Mouse (Mus musculus) testis, adult 2 months (tissue): ENCODE data around the gene Cdca7l. TPM values are rescaled to one million over a fixed set of nuclear protein-coding genes. Genes with fewer than 3 reads are reported as not detected.

Source experiments
- H3K27ac ChIP-seq: fragments of 200-500 bp; 2 replicates; pipeline ENCODE4 v1.5.1; 2012; ENCODE audit warnings: low read depth, low read length; ENCODE audit not compliant: control insufficient read depth, insufficient read depth
- H3K27me3 ChIP-seq: fragments of 200-500 bp; 2 replicates; pipeline ENCODE4 v1.6.1; 2012; ENCODE audit warnings: mild to moderate bottlenecking, low read length, moderate library complexity; ENCODE audit not compliant: control insufficient read depth, insufficient read depth
- H3K36me3 ChIP-seq: fragments of 200-500 bp; 2 replicates; pipeline ENCODE4 v1.6.1; 2012; ENCODE audit warnings: mild to moderate bottlenecking, low read length; ENCODE audit not compliant: control insufficient read depth, insufficient read depth
- H3K4me1 ChIP-seq: fragments of 200-500 bp; 2 replicates; pipeline ENCODE4 v1.6.1; 2012; ENCODE audit warnings: low read length; ENCODE audit not compliant: control insufficient read depth, insufficient read depth
- H3K4me3 ChIP-seq: fragments of 200-500 bp; 2 replicates; pipeline ENCODE4 v1.5.1; 2012; ENCODE audit warnings: low read depth, mild to moderate bottlenecking, low read length, moderate library complexity, mixed read lengths; ENCODE audit not compliant: control insufficient read depth
- CTCF ChIP-seq: fragments of 200-500 bp; IDR thresholded peaks from 2 replicates; pipeline ENCODE4 v1.5.1; 2012; ENCODE audit warnings: low read depth, mild to moderate bottlenecking, inconsistent platforms, low read length, moderate library complexity; ENCODE audit not compliant: control insufficient read depth, insufficient read depth, insufficient replicate concordance
- POLR2A ChIP-seq: fragments of 200-500 bp; IDR thresholded peaks from 2 replicates; pipeline ENCODE4 v1.6.1; 2012; ENCODE audit warnings: low read depth, mild to moderate bottlenecking, inconsistent platforms, low read length, moderate library complexity; ENCODE audit not compliant: control insufficient read depth
- polyA plus RNA-seq: library from polyadenylated mRNA; depleted of rRNA; stranded (reverse); fragments of >200 nt; gene quantifications from 2 replicates; pipeline ENCODE4 v1.2.3, GENCODE M21; 2012

The Cdca7l gene
- polyA plus RNA-seq, 1 experiment, result 6.4 TPM

DNA sequence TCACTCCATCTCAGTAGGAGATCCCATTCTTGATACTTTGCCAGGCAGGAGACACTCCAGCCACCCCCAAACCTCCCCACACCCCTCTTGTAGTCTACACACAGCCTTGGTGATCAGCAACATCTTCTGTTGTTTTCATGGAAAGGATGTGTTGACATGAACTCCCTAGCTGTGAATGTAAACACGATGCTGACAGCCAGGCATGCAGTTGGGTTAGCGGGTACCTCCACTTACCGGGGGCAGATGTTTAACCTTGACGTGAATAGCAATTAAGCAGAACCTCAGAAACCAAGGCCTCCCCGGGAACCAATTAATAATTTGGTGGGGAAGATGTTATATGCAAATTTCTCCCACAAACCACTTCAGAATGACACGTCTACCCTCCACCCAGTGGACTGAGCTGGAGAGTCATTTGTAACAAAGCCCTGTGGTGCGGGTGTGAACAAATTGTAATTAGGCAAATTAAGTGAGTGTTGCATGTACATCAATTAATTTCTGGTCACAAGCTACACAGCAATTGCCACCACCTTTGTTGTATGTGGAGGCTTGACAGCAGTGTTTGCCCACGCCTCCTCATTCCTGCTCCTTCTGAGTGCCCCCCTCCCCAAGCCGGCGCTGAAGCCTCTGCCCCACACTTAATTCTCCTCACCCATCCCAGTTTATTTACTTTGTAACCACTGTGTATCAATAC, 5.4 kb downstream of the Cdca7l start:
- Histone ChIP-seq H3K36me3 (no peaks in the 10 kb centered on the region), H3K27ac (no peak overlapping the region), H3K4me1 (peaks cover 9% of the 10 kb centered on the region), H3K4me3 (no peak overlapping the region), H3K27me3 (no peaks in the 10 kb centered on the region)
- TF ChIP-seq CTCF (no peak), POLR2A (no peak)

DNA sequence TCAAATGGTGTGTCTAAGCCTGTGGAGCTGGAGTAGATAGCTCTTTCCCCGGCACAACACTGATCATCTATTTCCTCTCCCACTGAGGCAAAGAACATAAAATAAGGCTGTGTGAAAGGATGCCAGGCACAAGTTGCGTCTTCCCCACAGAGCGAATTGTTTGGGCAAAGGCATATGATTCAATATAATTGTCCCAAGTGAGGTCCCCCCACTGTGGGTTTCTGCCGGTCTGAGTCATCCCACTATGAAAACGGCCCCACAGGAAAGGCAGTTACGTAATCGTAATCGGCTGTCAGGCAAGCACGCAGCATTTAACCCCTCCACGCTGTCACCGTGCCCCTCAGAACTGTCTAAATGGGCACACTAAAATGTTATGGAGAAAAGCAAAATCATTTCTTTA, 6.0 kb downstream of the Cdca7l start:
- no peaks in the 10 kb centered on the region for H3K36me3 ChIP-seq
- no peaks in the 10 kb centered on the region for H3K27me3 ChIP-seq
- no peak overlapping the region for H3K27ac ChIP-seq
- no peak for TF ChIP-seq CTCF
- TF ChIP-seq POLR2A, result no peak
- H3K4me1 ChIP-seq, result peaks cover 9% of the 10 kb centered on the region
- H3K4me3 ChIP-seq, result no peak overlapping the region

DNA sequence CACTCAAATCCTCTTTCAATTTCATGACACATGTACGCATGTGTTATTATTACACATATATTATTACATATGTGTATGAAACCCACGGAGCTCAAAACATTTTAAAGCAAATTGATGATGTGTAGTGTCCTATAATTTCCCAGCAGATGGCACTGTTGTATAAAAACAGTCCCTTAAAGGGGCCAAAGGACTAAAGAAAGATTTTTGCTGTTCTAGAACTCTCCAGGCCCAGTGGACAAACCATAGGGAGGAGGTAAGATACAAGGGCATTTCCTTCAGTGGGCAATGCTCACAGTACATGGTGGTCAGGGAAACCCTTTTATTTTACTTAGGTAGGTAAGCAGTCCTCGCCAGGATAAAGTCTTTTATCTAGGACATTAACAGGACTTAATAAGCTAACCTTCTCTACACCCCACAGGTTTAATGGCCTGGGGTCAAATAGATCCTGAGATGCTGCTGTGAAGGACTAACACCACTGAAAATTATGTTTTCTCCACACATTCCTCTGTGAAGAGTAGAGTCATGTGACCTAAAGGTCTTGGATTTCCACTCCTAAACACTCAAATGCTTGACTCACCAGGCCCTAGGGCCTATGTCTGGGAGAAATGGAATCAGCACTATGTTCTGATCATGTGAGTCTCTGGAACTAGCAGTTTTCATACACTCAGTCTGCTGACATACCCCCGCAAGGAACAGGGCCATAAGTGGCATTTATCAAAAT, 16.2 kb downstream of the Cdca7l start:
- Histone ChIP-seq H3K4me1 (peaks cover 3% of the 10 kb centered on the region; the same call in 1 of the 2 replicates), H3K36me3 (no peaks in the 10 kb centered on the region)
- TF ChIP-seq CTCF (no peak), POLR2A (no peak)

DNA sequence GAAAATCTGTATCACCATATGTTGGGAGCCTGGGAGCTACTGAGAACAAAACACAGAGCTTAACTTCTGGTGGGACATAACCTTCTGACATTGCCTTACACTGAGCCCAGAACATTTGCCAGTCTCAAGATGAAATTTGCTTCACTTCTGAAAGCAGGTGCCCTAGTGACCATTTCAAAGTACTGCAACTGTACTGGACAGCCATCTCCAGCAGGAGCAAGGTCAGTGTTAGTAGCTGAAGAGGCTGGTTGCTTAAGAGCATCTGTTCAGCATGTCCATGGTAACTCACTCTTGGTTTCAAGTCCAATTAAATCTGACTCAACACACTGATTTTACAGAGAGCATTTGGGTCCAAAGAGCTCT, 16.8 kb downstream of the Cdca7l start:
- no peak overlapping the region for H3K4me3 ChIP-seq
- H3K27me3 ChIP-seq, result no peaks in the 10 kb centered on the region

More for the DNA sequence above, 16.2 kb downstream of the Cdca7l start:
- Histone ChIP-seq H3K27me3 (no peaks in the 10 kb centered on the region), H3K4me3 (no peak overlapping the region), H3K27ac (no peak overlapping the region)

DNA sequence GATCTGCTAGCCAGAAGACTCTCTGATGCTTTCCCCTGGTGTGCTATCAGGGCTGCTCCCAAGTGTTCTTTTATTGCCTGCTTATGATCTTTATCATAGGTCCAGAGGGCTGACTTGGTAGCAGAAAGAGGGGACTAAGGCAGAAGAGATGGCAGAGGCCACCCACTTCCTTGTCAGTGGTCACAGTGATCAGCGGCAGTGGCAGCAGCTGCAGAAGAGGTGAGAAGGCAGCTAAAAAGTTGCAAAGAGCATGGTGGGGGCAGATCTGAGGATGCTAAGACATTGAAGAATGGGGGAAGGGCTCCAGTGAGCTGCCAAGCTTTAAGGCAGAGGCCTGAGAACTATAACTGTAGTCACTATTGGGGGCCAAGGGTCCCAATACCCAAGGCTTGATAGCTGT, 17.3 kb downstream of the Cdca7l start:
- peaks cover 3% of the 10 kb centered on the region; the same call in 1 of the 2 replicates for H3K4me1 ChIP-seq
- H3K4me3 ChIP-seq, result no peak overlapping the region
- TF ChIP-seq POLR2A (no peak), CTCF (no peak)

More for the DNA sequence above, 16.8 kb downstream of the Cdca7l start:
- Histone ChIP-seq H3K36me3 (no peaks in the 10 kb centered on the region), H3K4me1 (peaks cover 3% of the 10 kb centered on the region; the same call in 1 of the 2 replicates), H3K27ac (no peak overlapping the region)
- no peak for TF ChIP-seq POLR2A
- TF ChIP-seq CTCF, result no peak

DNA sequence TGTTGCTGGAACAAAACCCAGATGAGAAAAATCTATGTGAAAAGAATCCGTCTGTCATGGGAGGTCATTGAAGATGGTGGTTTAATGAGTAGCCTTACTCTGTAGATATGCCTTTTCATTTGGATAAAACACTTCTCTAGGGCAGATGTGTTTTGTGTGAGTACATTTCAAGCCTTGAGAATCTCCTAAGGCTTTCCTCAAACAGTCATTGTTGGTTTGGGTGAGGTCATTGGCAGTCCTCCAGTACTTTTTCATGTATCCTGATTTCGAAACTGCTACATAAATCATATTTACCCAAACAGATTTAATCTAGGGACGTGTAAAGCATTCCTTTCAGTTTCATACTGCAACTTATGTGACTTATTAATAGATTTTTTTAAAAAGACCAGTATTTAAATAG, 24.3 kb downstream of the Cdca7l start:
- Histone ChIP-seq H3K27ac (no peak overlapping the region), H3K4me3 (no peak overlapping the region), H3K27me3 (no peaks in the 10 kb centered on the region), H3K4me1 (no peaks in the 10 kb centered on the region), H3K36me3 (no peaks in the 10 kb centered on the region)
- no peak for TF ChIP-seq POLR2A
- no peak for TF ChIP-seq CTCF

More for the DNA sequence above, 17.3 kb downstream of the Cdca7l start:
- H3K27me3 ChIP-seq, result no peaks in the 10 kb centered on the region
- no peaks in the 10 kb centered on the region for H3K36me3 ChIP-seq
- H3K27ac ChIP-seq, result no peak overlapping the region

DNA sequence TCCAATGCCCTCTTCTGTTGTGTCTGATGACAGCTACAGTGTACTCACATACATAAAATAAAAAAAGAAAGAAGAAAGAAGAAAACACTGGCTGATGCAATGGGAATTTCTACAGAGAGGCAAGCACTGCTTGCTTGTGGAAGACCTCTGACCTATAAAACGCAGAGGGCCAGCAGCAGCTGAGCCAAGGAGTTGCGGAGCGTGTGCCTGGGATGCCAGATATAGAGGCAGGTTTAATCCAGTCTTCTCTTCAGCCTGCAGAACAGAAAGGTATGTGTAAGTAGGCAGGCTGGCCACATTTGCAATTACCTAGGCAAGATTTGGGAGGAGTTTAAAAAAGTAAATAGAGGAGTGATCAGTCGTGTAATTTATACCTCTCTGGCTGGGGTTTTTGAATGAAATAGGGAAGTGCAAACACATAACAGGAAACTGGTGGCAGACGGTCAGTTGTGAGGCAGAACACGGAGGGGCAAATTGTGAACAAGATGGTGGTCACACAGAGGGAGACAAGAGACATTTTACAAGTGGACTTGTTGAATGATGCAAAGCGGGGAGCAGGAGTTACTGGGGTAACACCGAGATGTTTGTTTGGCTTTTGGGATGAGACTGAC, 27.4 kb downstream of the Cdca7l start:
- H3K27me3 ChIP-seq, result no peaks in the 10 kb centered on the region
- H3K36me3 ChIP-seq, result no peaks in the 10 kb centered on the region
- H3K4me3 ChIP-seq, result no peak overlapping the region
- TF ChIP-seq POLR2A, result no peak
- no peak for TF ChIP-seq CTCF
- H3K4me1 ChIP-seq, result no peaks in the 10 kb centered on the region
- H3K27ac ChIP-seq, result no peak overlapping the region
